Mouse (Mus musculus) CH12.LX (cell line): ENCODE data around the gene Sptlc3. TPM values are rescaled to one million over a fixed set of nuclear protein-coding genes. Genes with fewer than 3 reads are reported as not detected.

ENCODE experiments used
- DNase-seq: peaks from one replicate; pipeline ENCODE4 v3.0.0-alpha.2; 2013; ENCODE audit errors: extremely low read depth
- H3K27ac ChIP-seq: 2 replicates; pipeline ENCODE4 v1.5.1; 2012; ENCODE audit warnings: low read depth, mild to moderate bottlenecking, control low read depth, moderate library complexity; ENCODE audit not compliant: insufficient read depth
- H3K27me3 ChIP-seq: replicated peaks from 2 replicates; pipeline ENCODE3; 2012; ENCODE audit warnings: inconsistent platforms
- H3K36me3 ChIP-seq, 2 experiments: replicated peaks in 1 of 2; 2 replicates each; pipeline versions ENCODE3 to v1.6.1; 2012; ENCODE audit warnings: inconsistent platforms in 1 of 2, low read length in 1 of 2, mild to moderate bottlenecking in 1 of 2, mixed read lengths in 1 of 2, moderate library complexity in 1 of 2; ENCODE audit not compliant: control insufficient read depth in 1 of 2, insufficient read depth in 1 of 2
- H3K4me1 ChIP-seq, 2 experiments: 2 replicates each; pipeline ENCODE4 v1.6.1; 2012; ENCODE audit warnings: inconsistent platforms in 1 of 2, moderate library complexity in 1 of 2; ENCODE audit not compliant: insufficient read depth in 2 of 2, control insufficient read depth in 1 of 2
- H3K4me2 ChIP-seq: 2 replicates; pipeline ENCODE4 v1.6.1; 2012; ENCODE audit warnings: low read depth, mild to moderate bottlenecking, control low read depth; ENCODE audit not compliant: poor library complexity, insufficient read depth, severe bottlenecking
- H3K4me3 ChIP-seq, 3 experiments: fragments of 150-350 bp in 1 of 3; sonication (generic) in 1 of 3; replicated peaks in 1 of 3; 2 replicates each; pipeline versions ENCODE3 to v1.5.1; 2011 to 2012; ENCODE audit warnings: low read depth in 2 of 3, low read length in 2 of 3, mild to moderate bottlenecking in 2 of 3, moderate library complexity in 2 of 3, control low read depth in 1 of 3, improper control_type of control experiment in 1 of 3, inconsistent platforms in 1 of 3, mixed read lengths in 1 of 3; ENCODE audit not compliant: poor library complexity in 1 of 3
- H3K79me2 ChIP-seq: replicated peaks from 2 replicates; pipeline ENCODE4 v1.6.1; 2012; ENCODE audit warnings: mild to moderate bottlenecking, moderate library complexity; ENCODE audit not compliant: control insufficient read depth, poor library complexity, insufficient read depth, severe bottlenecking; ENCODE audit errors: extremely low read depth
- H3K9ac ChIP-seq: 2 replicates; pipeline ENCODE4 v1.6.1; 2012; ENCODE audit warnings: low read depth, mild to moderate bottlenecking, control low read depth, moderate library complexity; ENCODE audit not compliant: insufficient read depth
- H3K9me3 ChIP-seq: replicated peaks from 2 replicates; pipeline ENCODE3; 2012; ENCODE audit warnings: low read length, inconsistent platforms, mixed read lengths
- BHLHE40 ChIP-seq: IDR thresholded peaks from 2 replicates; pipeline ENCODE4 v1.6.1; 2011; ENCODE audit warnings: mild to moderate bottlenecking, low read depth, low read length, improper control_type of control experiment
- CHD1 ChIP-seq: IDR thresholded peaks from 2 replicates; pipeline ENCODE4 v1.6.1; 2012; ENCODE audit warnings: low read depth, low read length, improper control_type of control experiment, inconsistent platforms
- CHD2 ChIP-seq: IDR thresholded peaks from 2 replicates; pipeline ENCODE4 v1.6.1; 2011; ENCODE audit warnings: low read length, improper control_type of control experiment
- CTCF ChIP-seq, 2 experiments: IDR thresholded peaks in 1 of 2; conservative IDR thresholded peaks in 1 of 2; 2 replicates each; pipeline ENCODE4 v1.5.1; 2011 to 2012; ENCODE audit warnings: low read depth in 2 of 2, low read length in 2 of 2, improper control_type of control experiment in 1 of 2, inconsistent platforms in 1 of 2, mild to moderate bottlenecking in 1 of 2, moderate library complexity in 1 of 2
- E2F4 ChIP-seq: IDR thresholded peaks from 2 replicates; pipeline ENCODE4 v1.6.1; 2011; ENCODE audit warnings: low read depth, low read length, improper control_type of control experiment; ENCODE audit not compliant: insufficient replicate concordance
- ELF1 ChIP-seq: IDR thresholded peaks from 2 replicates; pipeline ENCODE4 v1.6.1; 2014; ENCODE audit warnings: low read depth, mild to moderate bottlenecking, inconsistent platforms, low read length, improper control_type of control experiment
- EP300 ChIP-seq: IDR thresholded peaks from 2 replicates; pipeline ENCODE4 v1.6.1; 2011; ENCODE audit warnings: low read length, improper control_type of control experiment
- ETS1 ChIP-seq: conservative IDR thresholded peaks from 2 replicates; pipeline ENCODE4 v1.6.1; 2012; ENCODE audit warnings: low read depth, mild to moderate bottlenecking, inconsistent platforms, low read length, improper control_type of control experiment, moderate library complexity
- HCFC1 ChIP-seq: IDR thresholded peaks from 2 replicates; pipeline ENCODE4 v1.6.1; 2012; ENCODE audit warnings: low read depth, mild to moderate bottlenecking, inconsistent platforms, low read length, improper control_type of control experiment
- IRF4 ChIP-seq: IDR thresholded peaks from 2 replicates; pipeline ENCODE4 v1.6.1; 2014; ENCODE audit warnings: low read depth, mild to moderate bottlenecking, inconsistent platforms, low read length, improper control_type of control experiment
- KAT2A ChIP-seq: IDR thresholded peaks from 2 replicates; pipeline ENCODE4 v1.6.1; 2012; ENCODE audit warnings: low read length, improper control_type of control experiment, inconsistent platforms; ENCODE audit not compliant: insufficient replicate concordance
- MAZ ChIP-seq: IDR thresholded peaks from 2 replicates; pipeline ENCODE4 v1.6.1; 2012; ENCODE audit warnings: low read depth, mild to moderate bottlenecking, inconsistent platforms, low read length, improper control_type of control experiment, moderate library complexity
- NELFE ChIP-seq: IDR thresholded peaks from 2 replicates; pipeline ENCODE4 v1.6.1; 2011; ENCODE audit warnings: low read depth, low read length, improper control_type of control experiment
- NRF1 ChIP-seq: IDR thresholded peaks from 2 replicates; pipeline ENCODE4 v1.6.1; 2014; ENCODE audit warnings: low read depth, mild to moderate bottlenecking, inconsistent platforms, low read length, improper control_type of control experiment, moderate library complexity
- PAX5 ChIP-seq: IDR thresholded peaks from 2 replicates; pipeline ENCODE4 v1.6.1; 2012; ENCODE audit warnings: low read length, inconsistent platforms, mixed read lengths
- POLR2A ChIP-seq: IDR thresholded peaks from 2 replicates; pipeline ENCODE4 v1.6.1; 2011; ENCODE audit warnings: low read depth, mild to moderate bottlenecking, improper control_type of control experiment, low read length
- POLR2AphosphoS2 ChIP-seq: IDR thresholded peaks from 2 replicates; pipeline ENCODE4 v1.6.1; 2011; ENCODE audit warnings: low read depth, low read length, improper control_type of control experiment
- RAD21 ChIP-seq: IDR thresholded peaks from 2 replicates; pipeline ENCODE4 v1.6.1; 2011; ENCODE audit warnings: low read depth, mild to moderate bottlenecking, low read length, improper control_type of control experiment, moderate library complexity
- SMC3 ChIP-seq: IDR thresholded peaks from 2 replicates; pipeline ENCODE4 v1.6.1; 2011; ENCODE audit warnings: low read depth, low read length, improper control_type of control experiment
- TBP ChIP-seq: conservative IDR thresholded peaks from 2 replicates; pipeline ENCODE4 v1.6.1; 2011; ENCODE audit warnings: low read depth, low read length, improper control_type of control experiment
- TCF12 ChIP-seq: IDR thresholded peaks from 2 replicates; pipeline ENCODE4 v1.6.1; 2014; ENCODE audit warnings: low read depth, mild to moderate bottlenecking, inconsistent platforms, low read length, improper control_type of control experiment
- USF1 ChIP-seq: IDR thresholded peaks from 2 replicates; pipeline ENCODE4 v1.6.1; 2014; ENCODE audit warnings: low read depth, mild to moderate bottlenecking, inconsistent platforms, low read length, improper control_type of control experiment
- USF2 ChIP-seq: conservative IDR thresholded peaks from 2 replicates; pipeline ENCODE4 v1.6.1; 2011; ENCODE audit warnings: low read depth, low read length, improper control_type of control experiment
- ZC3H11A ChIP-seq: IDR thresholded peaks from 2 replicates; pipeline ENCODE4 v1.6.1; 2012; ENCODE audit warnings: low read depth, mild to moderate bottlenecking, inconsistent platforms, low read length, improper control_type of control experiment
- ZKSCAN1 ChIP-seq: IDR thresholded peaks from 2 replicates; pipeline ENCODE4 v1.6.1; 2012; ENCODE audit warnings: low read depth, inconsistent platforms, low read length, improper control_type of control experiment, borderline replicate concordance
- ZNF384 ChIP-seq: IDR thresholded peaks from 2 replicates; pipeline ENCODE4 v1.6.1; 2012; ENCODE audit warnings: low read depth, low read length, improper control_type of control experiment, inconsistent platforms
- dilution Hi-C: fragments of 300-500 bp; cut with MboI; formaldehyde crosslinking; loops from 2 replicates; pipeline ENCODE4 v1.14.3; 2020; ENCODE audit warnings: low sequenced_read_pairs; ENCODE audit not compliant: extremely low pct_unique_long_range_greater_than_20kb, extremely low pct_ligation_motif_present
- in situ Hi-C: fragments of 300-500 bp; cut with MboI; formaldehyde crosslinking; loops from 3 replicates; pipeline ENCODE4 v1.14.3; 2019; ENCODE audit warnings: low sequenced_read_pairs, low pct_ligation_motif_present, low pct_unique_long_range_greater_than_20kb, mixed read lengths
- polyA plus RNA-seq: library from polyadenylated mRNA; unstranded; fragments of >175 nt; gene quantifications from 2 replicates; pipeline ENCODE4 v1.2.1, GENCODE M21; 2012; ENCODE audit warnings: low read depth; ENCODE audit not compliant: insufficient read length
- total RNA-seq, 2 experiments: library from RNA; depleted of rRNA; stranded (reverse); fragments of 300-350 nt in 1 of 2; fragments of >200 nt in 1 of 2; gene quantifications; 2 replicates each; pipeline ENCODE4 v1.2.3; 2012 to 2014

Gene Sptlc3
- total and polyA plus RNA-seq, 3 experiments = not detected

GRCm38 (mm10) chr2:139677065-139677762 lies 183.5 kb downstream of the Sptlc3 start:
- TF ChIP-seq USF1 (no peak), E2F4 (no peak), USF2 (no peak), POLR2AphosphoS2 (no peak), BHLHE40 (no peak), IRF4 (no peak), TBP (no peak), ZC3H11A (no peak), MAZ (no peak), ZNF384 (no peak), EP300 (no peak), HCFC1 (no peak), ETS1 (no peak), POLR2A (no peak), CHD1 (no peak), CTCF (conservative IDR thresholded peaks at IDR 0.05 in 1 of 2, IDR thresholded peaks at IDR 0.05 in 1 of 2; ENCODE audit: low read depth in 2 of 2, low read length in 2 of 2) (no peak), NELFE (no peak), CHD2 (no peak), NRF1 (no peak), TCF12 (no peak)
- TF ChIP-seq, all 38 proteins: peak for 0
- in situ Hi-C loops (no loop called here), dilution Hi-C loops (no loop called here)
- no peak overlapping the region for H3K4me2 ChIP-seq
- no peaks in the 10 kb centered on the region for H3K36me3 ChIP-seq
- no peak overlapping the region for H3K9ac ChIP-seq
- no peaks in the 10 kb centered on the region for H3K79me2 ChIP-seq
- H3K27me3 ChIP-seq = no peaks in the 10 kb centered on the region
- no peaks in the 10 kb centered on the region for H3K4me1 ChIP-seq
- no peak for DNase-seq
- no peak overlapping the region for H3K27ac ChIP-seq
- no peak overlapping the region for H3K4me3 ChIP-seq
- H3K9me3 ChIP-seq = peaks cover 17% of the 10 kb centered on the region

- dilution Hi-C loops (no loop called here), in situ Hi-C loops (no loop called here)
- H3K4me3 ChIP-seq = no peak within 1 kb of the TSS
Measured at GRCm38 (mm10) chr2:139677809-139678274, 184.1 kb downstream of the Sptlc3 start, which contains the start of gene Ism1. TSS of gene Ism1 (plus strand) at chr2:139678178.

More at GRCm38 (mm10) chr2:139677809-139678274, 184.1 kb downstream of the Sptlc3 start, which contains the start of gene Ism1:
- Histone ChIP-seq H3K36me3 (no peaks in the 10 kb centered on the region), H3K4me1 (no peaks in the 10 kb centered on the region), H3K9ac (no peak within 1 kb of the TSS), H3K27ac (no peak within 1 kb of the TSS), H3K9me3 (peaks cover 17% of the 10 kb centered on the region), H3K4me2 (no peak within 1 kb of the TSS), H3K27me3 (no peaks in the 10 kb centered on the region), H3K79me2 (no peaks in the 10 kb centered on the region)
- no peak for TF ChIP-seq CHD1
- TF ChIP-seq ZKSCAN1 = no peak
- TF ChIP-seq EP300 = no peak
- no peak for TF ChIP-seq ELF1
- no peak for TF ChIP-seq IRF4
- TF ChIP-seq TBP = no peak
- TF ChIP-seq SMC3 = no peak
- no peak for TF ChIP-seq PAX5
- TF ChIP-seq POLR2AphosphoS2 = no peak
- TF ChIP-seq KAT2A = no peak
- no peak for TF ChIP-seq RAD21
- DNase-seq = no peak
